Mouse (Mus musculus) testis, adult 2 months (tissue): Measurements from ENCODE around the gene Tle4. TPM values are rescaled to one million over a fixed set of nuclear protein-coding genes. Genes with fewer than 3 reads are reported as not detected.

Experiments
- H3K27ac ChIP-seq: fragments of 200-500 bp; 2 replicates; pipeline ENCODE4 v1.5.1; 2012; ENCODE audit warnings: low read depth, low read length; ENCODE audit not compliant: control insufficient read depth, insufficient read depth
- H3K27me3 ChIP-seq: fragments of 200-500 bp; 2 replicates; pipeline ENCODE4 v1.6.1; 2012; ENCODE audit warnings: mild to moderate bottlenecking, low read length, moderate library complexity; ENCODE audit not compliant: control insufficient read depth, insufficient read depth
- H3K36me3 ChIP-seq: fragments of 200-500 bp; 2 replicates; pipeline ENCODE4 v1.6.1; 2012; ENCODE audit warnings: mild to moderate bottlenecking, low read length; ENCODE audit not compliant: control insufficient read depth, insufficient read depth
- H3K4me1 ChIP-seq: fragments of 200-500 bp; 2 replicates; pipeline ENCODE4 v1.6.1; 2012; ENCODE audit warnings: low read length; ENCODE audit not compliant: control insufficient read depth, insufficient read depth
- H3K4me3 ChIP-seq: fragments of 200-500 bp; 2 replicates; pipeline ENCODE4 v1.5.1; 2012; ENCODE audit warnings: low read depth, mild to moderate bottlenecking, low read length, moderate library complexity, mixed read lengths; ENCODE audit not compliant: control insufficient read depth
- CTCF ChIP-seq: fragments of 200-500 bp; IDR thresholded peaks from 2 replicates; pipeline ENCODE4 v1.5.1; 2012; ENCODE audit warnings: low read depth, mild to moderate bottlenecking, inconsistent platforms, low read length, moderate library complexity; ENCODE audit not compliant: control insufficient read depth, insufficient read depth, insufficient replicate concordance
- POLR2A ChIP-seq: fragments of 200-500 bp; IDR thresholded peaks from 2 replicates; pipeline ENCODE4 v1.6.1; 2012; ENCODE audit warnings: low read depth, mild to moderate bottlenecking, inconsistent platforms, low read length, moderate library complexity; ENCODE audit not compliant: control insufficient read depth
- polyA plus RNA-seq: library from polyadenylated mRNA; depleted of rRNA; stranded (reverse); fragments of >200 nt; gene quantifications from 2 replicates; pipeline ENCODE4 v1.2.3, GENCODE M21; 2012

Tle4 gene
- polyA plus RNA-seq, 1 experiment: 4.3 TPM

DNA sequence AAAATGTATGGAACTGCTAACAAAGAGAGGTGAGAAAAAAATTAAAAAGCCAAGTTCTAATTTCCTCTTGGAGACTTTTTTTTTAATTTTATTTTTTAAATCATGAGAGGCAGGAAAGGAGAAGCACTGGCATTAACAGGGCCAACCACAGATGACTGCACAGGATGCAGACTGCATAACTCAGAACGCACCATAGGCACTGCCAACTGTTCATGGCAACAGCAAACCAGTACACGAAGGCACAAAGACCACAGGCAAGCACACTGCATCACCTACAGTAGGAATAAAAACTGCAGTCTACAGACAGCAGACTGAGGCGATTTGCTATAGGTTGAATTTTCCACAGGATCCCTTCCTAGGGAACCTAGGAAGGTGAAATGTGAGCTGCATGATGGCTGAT lies 112.7 kb downstream of the Tle4 start:
- no peaks in the 10 kb centered on the region for H3K4me1 ChIP-seq
- no peaks in the 10 kb centered on the region for H3K36me3 ChIP-seq
- H3K4me3 ChIP-seq: no peak overlapping the region
- H3K27me3 ChIP-seq: no peaks in the 10 kb centered on the region
- TF ChIP-seq CTCF (no peak), POLR2A (no peak)
- H3K27ac ChIP-seq: no peak overlapping the region

DNA sequence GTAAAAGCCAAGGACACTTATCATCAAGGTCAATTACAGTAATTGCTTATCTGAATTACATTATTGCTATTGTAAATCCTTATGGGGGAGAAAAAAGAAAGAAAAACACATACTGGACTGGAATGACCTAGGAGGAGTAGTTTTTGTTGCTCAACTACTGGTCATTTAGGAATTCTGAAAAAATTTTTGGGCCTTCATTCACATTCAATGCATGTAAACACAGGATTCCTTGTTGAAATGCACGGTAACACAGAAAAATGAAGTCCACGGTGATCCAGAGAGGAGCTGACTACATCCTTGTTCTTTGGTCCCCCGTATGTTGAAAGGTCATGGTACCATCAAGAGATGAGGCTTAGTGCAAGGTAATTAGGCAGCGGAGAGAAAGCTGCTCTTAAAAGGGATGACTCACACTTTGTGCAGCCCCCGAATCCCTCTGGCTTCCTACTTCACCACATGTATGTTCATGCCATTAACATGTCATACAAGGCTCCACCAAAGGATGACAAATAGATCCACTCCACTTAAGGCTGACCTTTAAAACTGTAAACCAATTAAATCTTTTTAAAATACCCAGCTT lies 115.2 kb downstream of the Tle4 start:
- H3K4me3 ChIP-seq: no peak overlapping the region
- no peaks in the 10 kb centered on the region for H3K4me1 ChIP-seq
- H3K27ac ChIP-seq: no peak overlapping the region
- no peak for TF ChIP-seq CTCF
- no peak for TF ChIP-seq POLR2A
- H3K36me3 ChIP-seq: no peaks in the 10 kb centered on the region
- no peaks in the 10 kb centered on the region for H3K27me3 ChIP-seq

DNA sequence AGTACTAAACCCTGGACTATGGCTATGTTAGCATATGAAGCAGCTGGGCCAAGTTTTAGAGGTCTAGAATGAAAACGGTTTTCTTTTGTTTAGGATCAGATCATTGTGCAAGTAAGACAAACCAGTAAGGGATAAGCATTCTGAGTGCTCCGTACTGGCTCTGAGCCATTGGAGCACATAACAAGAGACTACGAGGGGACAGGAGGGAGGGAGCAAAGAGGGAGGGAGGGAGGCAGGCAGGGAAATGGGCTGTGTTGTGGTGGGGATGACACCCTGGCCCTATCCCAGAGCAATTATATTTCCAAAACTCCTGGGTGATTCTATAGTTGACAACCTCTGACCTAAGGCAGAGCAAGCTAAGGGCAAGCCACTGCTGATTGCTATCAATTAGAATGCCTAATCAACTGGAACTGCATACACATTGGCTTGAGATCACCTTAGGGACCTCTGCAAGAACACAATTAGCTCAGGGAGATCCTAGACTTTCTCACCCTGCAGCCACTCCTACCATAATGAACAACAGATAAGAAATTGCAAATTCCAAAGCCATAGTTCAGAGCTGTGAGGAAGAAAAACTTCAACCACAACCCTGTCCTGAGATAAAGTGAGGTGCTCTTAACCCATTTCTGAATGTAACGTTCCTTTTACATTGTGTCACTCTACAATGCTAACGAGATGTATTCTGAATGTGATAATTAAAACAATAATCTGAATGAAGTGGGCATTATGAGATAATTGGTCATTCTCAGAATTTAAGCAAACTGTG lies 115.9 kb downstream of the Tle4 start:
- no peaks in the 10 kb centered on the region for H3K27me3 ChIP-seq
- H3K4me1 ChIP-seq: no peaks in the 10 kb centered on the region
- H3K36me3 ChIP-seq: no peaks in the 10 kb centered on the region
- H3K27ac ChIP-seq: no peak overlapping the region
- TF ChIP-seq CTCF (no peak), POLR2A (no peak)
- no peak overlapping the region for H3K4me3 ChIP-seq

DNA sequence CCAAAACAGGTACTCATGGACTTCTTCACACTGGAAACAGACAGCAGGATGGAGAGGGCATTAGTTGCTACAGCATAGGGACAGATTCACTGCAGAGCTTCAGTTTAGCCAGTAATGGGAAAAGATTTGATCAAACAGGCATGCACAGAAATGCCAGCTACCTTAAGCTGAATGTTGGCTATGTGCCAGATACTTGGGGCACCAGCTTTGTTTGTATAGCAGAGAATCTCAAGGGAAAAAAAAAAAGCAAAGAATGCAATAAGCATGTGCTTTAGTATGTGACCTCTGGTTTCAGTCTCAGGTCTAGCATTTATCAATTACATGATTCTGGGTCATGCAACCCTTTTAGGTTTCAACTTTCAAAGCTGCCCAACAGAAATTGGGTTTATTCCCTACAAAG lies 118.1 kb downstream of the Tle4 start:
- TF ChIP-seq POLR2A (no peak), CTCF (no peak)
- no peaks in the 10 kb centered on the region for H3K27me3 ChIP-seq
- no peaks in the 10 kb centered on the region for H3K4me1 ChIP-seq
- H3K4me3 ChIP-seq: no peak overlapping the region
- no peaks in the 10 kb centered on the region for H3K36me3 ChIP-seq
- no peak overlapping the region for H3K27ac ChIP-seq

DNA sequence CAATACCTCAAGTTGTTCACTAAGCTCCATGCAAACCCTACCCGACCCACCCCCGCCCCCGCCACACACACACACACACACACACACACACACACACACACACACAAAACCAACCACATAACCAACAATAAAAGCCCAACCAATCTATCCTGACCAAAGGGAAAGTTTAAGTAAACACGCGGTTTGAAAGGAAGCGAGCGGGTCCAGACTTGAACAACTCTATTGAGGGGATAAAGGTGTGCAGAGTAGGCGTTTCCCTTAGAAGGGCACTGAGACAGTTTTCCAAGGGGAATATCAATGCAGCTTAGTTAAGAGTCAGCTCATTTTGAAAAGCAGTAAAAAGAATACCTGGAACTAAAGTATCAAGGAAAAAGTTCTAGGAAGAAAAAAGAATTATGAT lies 128.5 kb downstream of the Tle4 start:
- H3K4me3 ChIP-seq: no peak overlapping the region
- H3K27me3 ChIP-seq: no peaks in the 10 kb centered on the region
- TF ChIP-seq CTCF (no peak), POLR2A (no peak)
- no peaks in the 10 kb centered on the region for H3K36me3 ChIP-seq
- no peak overlapping the region for H3K27ac ChIP-seq
- no peaks in the 10 kb centered on the region for H3K4me1 ChIP-seq

DNA sequence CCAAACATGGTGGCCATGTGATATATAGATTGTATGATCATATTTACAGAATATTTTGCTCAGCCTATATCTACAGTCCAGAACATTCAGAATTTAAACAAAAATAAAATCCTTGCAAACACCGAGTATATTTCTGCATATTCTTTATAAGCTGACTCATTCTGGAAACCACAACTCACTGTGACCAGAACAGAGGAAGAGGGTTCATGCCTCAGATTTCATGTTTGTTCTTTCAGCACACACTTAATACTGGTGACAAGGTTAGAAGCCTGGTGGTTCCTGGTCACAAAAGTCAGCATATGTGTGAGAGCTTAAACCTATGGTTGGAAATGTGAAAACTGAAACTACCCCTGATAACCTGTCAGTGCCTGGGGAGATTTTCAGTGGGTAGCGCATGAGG lies 129.1 kb downstream of the Tle4 start:
- Histone ChIP-seq H3K27me3 (no peaks in the 10 kb centered on the region), H3K4me3 (no peak overlapping the region), H3K36me3 (no peaks in the 10 kb centered on the region), H3K27ac (no peak overlapping the region), H3K4me1 (no peaks in the 10 kb centered on the region)
- TF ChIP-seq POLR2A: no peak
- no peak for TF ChIP-seq CTCF

DNA sequence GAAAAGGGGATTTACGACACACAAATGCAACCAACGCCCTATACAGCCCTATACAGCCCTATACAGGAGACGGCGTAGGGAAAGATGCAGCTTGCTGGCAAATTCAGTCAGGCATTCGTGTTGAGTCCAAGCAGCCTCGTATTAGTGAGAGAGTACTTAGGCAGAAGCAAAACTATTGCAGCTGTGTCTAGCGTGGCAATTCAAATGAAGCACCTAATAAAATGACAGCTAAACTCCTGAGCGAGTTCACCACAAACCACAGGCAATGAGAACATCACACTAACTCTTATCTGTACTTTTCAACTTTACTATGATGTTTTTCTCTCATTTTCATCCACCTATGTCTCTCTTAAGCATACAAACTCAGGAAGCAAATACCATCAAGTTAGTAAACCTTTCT lies 131.8 kb downstream of the Tle4 start:
- TF ChIP-seq CTCF: no peak
- no peak for TF ChIP-seq POLR2A
- Histone ChIP-seq H3K4me3 (no peak overlapping the region), H3K4me1 (no peaks in the 10 kb centered on the region), H3K27me3 (no peaks in the 10 kb centered on the region), H3K36me3 (no peaks in the 10 kb centered on the region), H3K27ac (no peak overlapping the region)
